Mouse (Mus musculus): ENCODE measurements around the gene Ccer2. TPM values are rescaled to one million over a fixed set of nuclear protein-coding genes. Genes with fewer than 3 reads are reported as not detected.

The Ccer2 gene
- total and polyA plus RNA-seq, 3 experiments: 0.11 TPM; not detected in 2

DNA sequence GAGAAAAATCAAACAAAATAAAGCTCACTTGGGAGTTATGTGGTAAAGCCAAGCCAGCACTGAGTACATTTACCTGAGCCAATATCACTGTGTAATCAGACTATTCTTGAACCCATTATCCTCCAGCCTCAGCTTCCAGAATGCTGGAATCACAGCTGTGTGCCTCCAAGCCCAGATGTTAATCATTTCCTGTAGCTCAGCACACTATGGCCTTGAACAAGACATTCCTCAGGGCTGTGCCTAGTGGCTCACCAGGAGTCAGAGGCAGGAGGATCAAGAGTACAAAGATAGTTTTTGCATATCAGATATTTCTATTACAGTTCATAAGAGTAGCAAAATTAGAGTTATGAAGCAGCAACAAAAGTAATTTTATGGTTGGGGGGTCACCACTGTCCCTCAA is 35.7 kb downstream of the Ccer2 start:
- no peaks in the 10 kb centered on the region for H3K9me3 ChIP-seq (replicated peaks; ENCODE audit: insufficient read depth, low read length)
- H3K27me3 ChIP-seq (ENCODE audit: control insufficient read depth in 1 of 2, insufficient read depth in 2 of 2, low read length in 2 of 2): no peaks in the 10 kb centered on the region
- peaks cover 5% of the 10 kb centered on the region; the same call in 1 of the 2 replicates for H3K79me2 ChIP-seq (ENCODE audit: control insufficient read depth, insufficient read depth, low read length, poor library complexity)
- H3K4me1 ChIP-seq (ENCODE audit: control insufficient read depth in 1 of 2, insufficient read depth in 2 of 2, low read length in 2 of 2): peaks cover 0 to 5% of the 10 kb centered on the region in 2 experiments; a peak in 2 of 4 replicates
- no peak for DNase-seq (ENCODE audit: low read depth, low spot score)
- H3K27ac ChIP-seq (ENCODE audit: control insufficient read depth, low read depth, low read length): no peak overlapping the region
- H3K4me3 ChIP-seq (ENCODE audit: control insufficient read depth in 1 of 2, insufficient read depth in 1 of 2, low read depth in 2 of 2, low read length in 2 of 2): no peak overlapping the region
- H3K36me3 ChIP-seq (ENCODE audit: control insufficient read depth in 1 of 2, insufficient read depth in 2 of 2, low read length in 2 of 2): no peaks in the 10 kb centered on the region
- no peak overlapping the region for H3K9ac ChIP-seq (ENCODE audit: control insufficient read depth, low read depth, low read length, poor library complexity, severe bottlenecking)
- TF ChIP-seq ZMIZ1 (IDR thresholded peaks at IDR 0.05; ENCODE audit: low read depth, low read length) (no peak), SIN3A (IDR thresholded peaks at IDR 0.05; ENCODE audit: low read length) (no peak), POLR2AphosphoS2 (IDR thresholded peaks at IDR 0.05; ENCODE audit: low read length) (no peak), NRF1 (IDR thresholded peaks at IDR 0.05; ENCODE audit: insufficient read depth, low read depth, low read length, poor library complexity, severe bottlenecking) (no peak), MYC (IDR thresholded peaks at IDR 0.05; ENCODE audit: low read depth, low read length) (no peak), CHD1 (IDR thresholded peaks at IDR 0.05; ENCODE audit: low read depth, low read length) (no peak), MYB (IDR thresholded peaks at IDR 0.05; ENCODE audit: low read depth, low read length) (no peak), KAT2A (conservative IDR thresholded peaks at IDR 0.05; ENCODE audit: low read depth, low read length) (no peak), ZNF384 (IDR thresholded peaks at IDR 0.05; ENCODE audit: low read depth, low read length) (no peak), POLR2A (IDR thresholded peaks at IDR 0.05; ENCODE audit: control insufficient read depth in 1 of 2, insufficient read depth in 1 of 2, low read depth in 1 of 2, low read length in 2 of 2, poor library complexity in 1 of 2) (no peak), MAX (IDR thresholded peaks at IDR 0.05; ENCODE audit: low read length) (no peak), SMC3 (IDR thresholded peaks at IDR 0.05; ENCODE audit: low read depth, low read length) (no peak), ZC3H11A (IDR thresholded peaks at IDR 0.05; ENCODE audit: low read depth, low read length) (no peak), E2F4 (IDR thresholded peaks at IDR 0.05; ENCODE audit: borderline replicate concordance, low read depth, low read length) (no peak)

GRCm38 (mm10) chr7:28792391-28793185 is 36.6 kb downstream of the Ccer2 start:
- no peaks in the 10 kb centered on the region for H3K27me3 ChIP-seq (ENCODE audit: control insufficient read depth in 1 of 2, insufficient read depth in 2 of 2, low read length in 2 of 2)
- no peaks in the 10 kb centered on the region for H3K9me3 ChIP-seq (replicated peaks; ENCODE audit: insufficient read depth, low read length)
- H3K79me2 ChIP-seq (ENCODE audit: control insufficient read depth, insufficient read depth, low read length, poor library complexity): peaks cover 9% of the 10 kb centered on the region; the same call in 1 of the 2 replicates
- no peak overlapping the region for H3K4me3 ChIP-seq (ENCODE audit: control insufficient read depth in 1 of 2, insufficient read depth in 1 of 2, low read depth in 2 of 2, low read length in 2 of 2)
- H3K36me3 ChIP-seq (ENCODE audit: control insufficient read depth in 1 of 2, insufficient read depth in 2 of 2, low read length in 2 of 2): no peaks in the 10 kb centered on the region
- no peak overlapping the region for H3K9ac ChIP-seq (ENCODE audit: control insufficient read depth, low read depth, low read length, poor library complexity, severe bottlenecking)
- no peak overlapping the region for H3K27ac ChIP-seq (ENCODE audit: control insufficient read depth, low read depth, low read length)
- DNase-seq (ENCODE audit: low read depth, low spot score): no peak
- H3K4me1 ChIP-seq (ENCODE audit: control insufficient read depth in 1 of 2, insufficient read depth in 2 of 2, low read length in 2 of 2): peaks cover 0 to 7% of the 10 kb centered on the region in 2 experiments; a peak in 2 of 4 replicates
- no peak for TF ChIP-seq RCOR1 (IDR thresholded peaks at IDR 0.05; ENCODE audit: low read depth, low read length)
- TF ChIP-seq CTCF (IDR thresholded peaks at IDR 0.05 in 2 of 3, conservative IDR thresholded peaks at IDR 0.05 in 1 of 3; ENCODE audit: control insufficient read depth in 1 of 3, insufficient read depth in 1 of 3, low read depth in 2 of 3, low read length in 3 of 3, poor library complexity in 1 of 3, severe bottlenecking in 1 of 3): peak in 1 of 3 experiments; percentile 3; a peak in 1 of 6 replicates
- no peak for TF ChIP-seq GATA1 (IDR thresholded peaks at IDR 0.05; ENCODE audit: low read depth, low read length)

All from MEL (cell line).